Mouse (Mus musculus): ENCODE measurements around the gene Faap24.

GRCm38 (mm10) chr7:35396542-35397168, at the start of gene Faap24, which contains the start of gene Cep89:
- TF ChIP-seq POLR2A (IDR thresholded peaks at IDR 0.05; ENCODE audit: control insufficient read depth, extremely low read depth, insufficient read depth, low read length, poor library complexity) (0 out of 2 replicates have a peak, but pooled peaks have one; percentile 53), CTCF (IDR thresholded peaks at IDR 0.05; ENCODE audit: borderline replicate concordance, control insufficient read depth, extremely low read depth, insufficient read depth, low read length, poor library complexity) (no peak)

Data from thymus, adult 2 months (tissue).